Mouse (Mus musculus): ENCODE data around the gene Svs1.
"Not testable (repeated sequence)": the region's sequence is repeated elsewhere in the genome, so short reads cannot be mapped to it uniquely, and the experiment has no call there.

The Svs1 gene

GRCm38 (mm10) chr6:48986444-48986990 is at the start of gene Svs1:
Gene Svs1 (plus strand): TSS chr6:48986861.
- in situ Hi-C loops (cut with MseI, MboI), result no loop called here

DNA sequence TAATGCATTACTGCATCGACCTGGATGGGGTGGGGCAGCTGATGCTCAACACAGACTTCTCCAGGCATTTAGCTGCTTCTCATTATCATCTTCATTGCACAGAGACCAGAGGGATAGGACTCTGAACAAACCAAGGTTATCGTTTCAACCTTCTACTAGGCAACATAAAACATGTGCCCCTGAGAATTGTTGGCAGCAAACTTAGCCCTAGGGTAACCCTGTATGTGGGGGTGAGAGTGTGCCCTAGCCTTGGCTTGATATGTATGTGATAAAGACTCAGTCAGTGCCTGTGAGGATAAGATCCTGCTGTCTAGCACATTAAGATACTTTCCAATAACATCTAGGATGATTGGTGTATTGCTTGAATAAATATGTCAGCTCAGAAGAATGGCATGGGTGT is 37.1 kb upstream of the Svs1 start:
- in situ Hi-C loops (cut with MseI, MboI), result no loop called here

DNA sequence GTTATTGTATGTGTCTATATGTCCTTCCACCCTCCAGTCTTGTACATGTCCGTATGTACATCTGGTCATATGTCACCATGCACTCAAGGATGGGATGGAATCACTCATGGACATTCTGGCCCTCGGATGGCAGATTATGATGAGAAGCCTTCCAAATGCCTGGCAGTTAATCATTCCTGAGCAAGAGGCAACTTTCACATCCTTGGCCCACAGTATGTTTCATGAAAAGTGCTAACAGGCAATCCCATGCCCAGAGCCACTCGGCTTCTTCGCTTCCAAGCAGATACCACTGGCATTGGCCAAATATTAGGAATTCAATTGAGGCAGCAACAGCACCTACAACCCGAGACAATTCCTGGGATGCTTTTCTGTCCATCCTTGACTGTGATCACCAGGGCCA is 36.0 kb upstream of the Svs1 start:
- in situ Hi-C loops (cut with MseI, MboI), result loop anchor here in 1 of 2 experiments (10.0 kb wide), 1 partner anchor 96 kb away; no protein-coding TSS in a partner anchor

DNA sequence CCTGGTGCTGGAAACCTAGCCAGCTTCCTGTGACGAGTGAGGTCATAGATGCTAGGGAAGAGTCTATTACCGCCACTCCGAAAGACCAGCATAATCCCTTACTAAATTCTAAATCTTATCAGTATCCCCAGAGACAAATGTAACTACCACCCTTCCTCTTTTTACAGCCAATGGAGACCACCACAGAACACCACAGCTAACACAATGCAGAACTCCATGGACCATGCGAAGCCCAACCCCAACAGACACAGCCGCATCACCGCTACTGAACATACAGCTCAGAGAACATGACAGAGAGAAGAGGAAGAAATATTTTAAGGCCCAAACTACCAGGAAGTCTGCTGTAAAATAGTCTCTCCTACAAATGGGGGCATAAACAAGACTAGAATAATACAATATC is 35.0 kb upstream of the Svs1 start:
- in situ Hi-C loops (cut with MseI, MboI), result loop anchor here in 1 of 2 experiments (10.0 kb wide), 1 partner anchor 97 kb away; no protein-coding TSS in a partner anchor

GRCm38 (mm10) chr6:48953220-48953619 is 33.4 kb upstream of the Svs1 start:
- in situ Hi-C loops (cut with MseI, MboI), result loop anchor here in 1 of 2 experiments (10.0 kb wide), 1 partner anchor 98 kb away; no protein-coding TSS in a partner anchor

DNA sequence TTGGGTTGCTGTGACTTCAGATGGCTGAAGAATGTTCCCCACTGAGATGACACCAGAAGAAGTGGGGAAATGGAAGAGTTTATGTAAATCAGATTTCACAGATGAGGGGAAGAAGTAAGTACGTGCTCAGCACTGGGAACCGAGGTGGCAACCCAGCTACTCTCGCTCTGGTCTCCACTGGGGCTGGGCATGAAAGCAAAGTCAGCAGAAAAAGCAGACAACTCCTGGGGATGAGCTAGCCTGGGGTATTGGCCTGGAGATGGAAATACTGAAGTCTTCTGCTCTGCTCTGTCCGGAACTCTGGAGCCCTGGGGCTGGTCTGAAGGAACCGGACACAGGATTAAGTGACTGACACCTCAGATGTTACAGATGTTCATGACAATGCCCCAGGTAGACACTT is 32.5 kb upstream of the Svs1 start:
- in situ Hi-C loops (cut with MseI, MboI), result loop anchor here in 1 of 2 experiments (10.0 kb wide), 1 partner anchor 99 kb away; no protein-coding TSS in a partner anchor

DNA sequence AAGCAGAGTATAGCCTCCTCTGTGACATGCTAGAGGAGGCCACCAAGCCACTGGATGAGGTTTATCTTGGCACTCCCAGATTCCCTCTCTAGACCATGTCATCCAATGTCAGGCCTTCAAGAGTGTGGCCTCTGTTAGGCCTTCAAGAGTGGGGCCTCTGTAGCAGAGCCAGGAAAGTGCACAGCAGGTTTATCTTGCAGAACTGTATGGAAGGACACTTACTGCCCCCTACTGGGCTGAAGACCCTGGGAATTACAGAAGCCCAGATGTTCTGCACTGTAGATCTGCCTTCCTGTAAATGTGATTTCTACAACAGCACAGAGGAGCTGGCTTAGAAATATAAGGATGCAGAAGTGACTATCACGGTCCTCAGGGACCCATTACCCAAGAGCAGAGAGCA is 31.7 kb upstream of the Svs1 start:
- in situ Hi-C loops (cut with MseI, MboI), result loop anchor here (5.0 to 10.0 kb wide), 2 partner anchors 98 to 100 kb away; no protein-coding TSS in a partner anchor

- in situ Hi-C loops (cut with MseI, MboI), result loop anchor here (5.0 to 10.0 kb wide), 2 partner anchors 99 to 102 kb away; no protein-coding TSS in a partner anchor
These were observed 29.9 kb upstream of the Svs1 start for GRCm38 (mm10) chr6:48956785-48957184.

DNA sequence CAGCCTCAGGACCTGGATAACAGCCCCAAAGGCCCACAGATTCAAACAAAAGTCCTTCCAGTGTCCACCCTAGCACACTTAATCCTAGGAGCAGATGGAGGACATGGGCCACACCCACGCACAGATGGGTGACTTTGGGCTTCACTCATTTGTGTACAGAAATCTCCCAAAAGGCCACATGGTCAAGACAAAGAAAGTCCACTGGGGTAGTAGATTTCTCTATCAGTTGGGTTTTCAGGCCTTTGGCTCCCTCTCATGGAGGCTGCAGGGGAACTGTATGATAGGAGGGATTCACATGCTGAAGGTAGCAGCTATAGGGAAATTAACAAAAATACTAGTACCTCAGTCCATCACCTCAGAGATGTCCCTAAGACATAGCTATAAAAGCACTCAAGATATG is 28.6 kb upstream of the Svs1 start:
- in situ Hi-C loops (cut with MseI, MboI), result loop anchor here (5.0 to 10.0 kb wide), 2 partner anchors 101 to 103 kb away; no protein-coding TSS in a partner anchor

DNA sequence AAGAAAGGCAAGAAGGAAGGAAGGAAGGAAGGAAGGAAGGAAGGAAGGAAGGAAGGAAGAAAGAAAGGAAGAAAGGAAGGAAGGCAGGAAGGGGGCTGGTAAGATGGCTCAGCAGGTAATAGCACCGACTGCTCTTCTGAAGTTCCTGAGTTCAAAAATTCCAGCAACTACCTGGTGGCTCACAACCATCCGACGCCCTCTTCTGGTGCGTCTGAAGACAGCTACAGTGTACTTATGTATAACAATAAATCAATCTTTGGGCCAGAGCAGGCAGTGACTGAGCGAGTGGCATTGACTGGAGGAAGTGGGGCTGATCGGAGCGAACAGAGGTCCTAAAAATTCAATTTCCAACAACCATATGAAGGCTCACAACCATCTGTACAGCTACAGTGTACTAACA is 27.5 kb upstream of the Svs1 start:
- in situ Hi-C loops (cut with MseI, MboI), result loop anchor here (5.0 to 10.0 kb wide), 2 partner anchors 102 to 104 kb away; no protein-coding TSS in a partner anchor

DNA sequence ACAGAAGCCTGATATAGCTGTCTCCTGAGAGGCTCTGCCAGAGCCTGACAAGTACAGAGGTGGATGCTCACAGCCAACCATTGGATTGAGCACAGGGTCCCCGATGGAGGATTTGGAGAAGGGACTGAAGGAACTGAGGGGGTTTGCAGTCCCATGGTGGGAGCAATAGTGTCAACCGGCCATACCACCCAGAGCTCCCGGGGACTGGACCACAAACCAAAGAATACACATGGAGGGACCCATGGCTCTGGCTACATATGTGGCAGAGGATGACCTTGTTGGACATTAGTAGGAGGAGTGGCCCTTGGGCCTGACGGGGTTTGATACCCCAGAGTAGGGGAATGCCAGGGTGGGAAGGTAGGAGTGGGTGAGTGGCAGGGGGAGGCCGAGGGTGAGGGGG is 20.0 kb upstream of the Svs1 start:
- in situ Hi-C loops (cut with MseI, MboI), result not testable (repeated sequence)

DNA sequence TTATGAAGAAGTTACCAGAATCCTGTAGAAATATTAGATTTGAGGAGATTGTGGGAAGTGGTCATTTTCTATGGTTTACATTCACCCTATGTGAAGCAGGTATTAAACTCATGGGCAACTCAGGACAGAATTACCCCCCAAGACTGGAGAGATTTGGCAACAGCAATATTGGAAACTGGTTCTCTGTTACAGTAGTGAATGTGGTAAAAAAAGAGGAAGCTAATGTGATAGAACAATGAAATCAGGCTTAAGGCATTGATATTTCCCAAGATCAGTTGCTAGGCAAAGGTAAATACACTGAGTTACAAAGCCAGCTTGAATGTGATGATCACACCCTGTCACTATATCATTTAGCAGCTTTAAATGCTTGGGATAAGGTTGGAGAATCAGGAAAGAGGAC is 18.8 kb upstream of the Svs1 start:
- in situ Hi-C loops (cut with MseI, MboI), result no loop called here

DNA sequence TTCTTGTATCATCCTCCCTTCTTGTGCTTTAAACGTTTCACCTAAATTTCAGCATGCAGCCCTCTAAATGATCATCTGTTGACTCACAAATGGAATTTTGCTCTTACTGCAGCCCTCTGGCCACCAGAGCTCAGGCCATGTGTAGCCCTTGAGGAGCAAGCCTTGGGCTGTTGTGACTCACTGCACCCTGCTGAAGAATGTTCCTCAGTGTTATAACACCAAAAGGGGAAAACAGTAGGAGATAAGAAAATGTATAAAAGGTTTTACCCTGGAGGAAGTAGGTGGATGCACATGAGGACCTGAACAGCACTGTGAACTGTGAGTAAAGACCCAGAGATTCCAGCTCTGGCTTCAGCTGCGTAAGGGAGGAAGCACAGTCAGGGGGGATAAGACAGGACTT is 12.0 kb upstream of the Svs1 start, which contains the start of gene Doxl2:
TSS of gene Doxl2 (plus strand) at position 301 of the 400 bp plus-strand sequence.
- in situ Hi-C loops (cut with MseI, MboI), result no loop called here

- in situ Hi-C loops (cut with MseI, MboI), result no loop called here
These were observed 7.0 kb upstream of the Svs1 start for GRCm38 (mm10) chr6:48979616-48980015.

DNA sequence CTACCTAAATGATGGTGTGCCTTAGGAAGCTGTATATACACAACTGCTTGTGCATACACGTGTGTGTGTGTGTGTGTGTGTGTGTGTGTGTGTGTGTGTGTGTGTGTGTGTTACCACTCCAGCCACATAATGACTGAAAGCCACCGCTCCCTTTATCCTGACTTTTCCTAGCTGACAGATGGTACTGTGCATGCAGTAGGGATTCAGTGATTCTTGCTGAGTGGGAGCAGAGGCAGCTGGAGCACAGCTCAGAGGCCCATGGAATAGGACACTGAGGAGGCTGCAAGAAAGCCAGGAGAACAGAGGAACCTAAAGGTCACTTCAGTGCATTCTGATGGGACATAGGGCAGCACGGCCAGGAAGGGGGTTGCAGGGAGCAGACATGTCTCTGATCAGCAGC is 4.4 kb upstream of the Svs1 start:
- in situ Hi-C loops (cut with MseI, MboI), result no loop called here

DNA sequence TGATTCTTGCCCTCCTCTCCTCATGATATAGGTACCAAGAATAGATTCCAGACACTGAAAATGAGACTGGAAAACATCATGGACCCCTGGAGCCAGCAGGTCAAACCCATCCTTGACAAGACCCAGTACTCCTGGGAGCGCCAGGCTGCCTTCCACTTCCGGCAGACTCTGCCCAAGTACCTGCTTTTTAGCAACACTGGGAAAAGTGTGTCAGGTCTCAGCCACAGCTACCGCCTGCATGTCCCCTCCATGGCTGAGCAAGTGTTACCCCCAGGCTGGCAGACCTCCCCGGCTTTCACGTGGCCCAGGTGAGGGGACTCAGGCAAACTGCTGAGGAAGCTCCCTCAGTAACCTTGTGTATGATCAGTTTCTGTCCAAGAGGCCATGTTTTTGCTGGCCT is 3.3 kb downstream of the Svs1 start:
- in situ Hi-C loops (cut with MseI, MboI), result no loop called here

DNA sequence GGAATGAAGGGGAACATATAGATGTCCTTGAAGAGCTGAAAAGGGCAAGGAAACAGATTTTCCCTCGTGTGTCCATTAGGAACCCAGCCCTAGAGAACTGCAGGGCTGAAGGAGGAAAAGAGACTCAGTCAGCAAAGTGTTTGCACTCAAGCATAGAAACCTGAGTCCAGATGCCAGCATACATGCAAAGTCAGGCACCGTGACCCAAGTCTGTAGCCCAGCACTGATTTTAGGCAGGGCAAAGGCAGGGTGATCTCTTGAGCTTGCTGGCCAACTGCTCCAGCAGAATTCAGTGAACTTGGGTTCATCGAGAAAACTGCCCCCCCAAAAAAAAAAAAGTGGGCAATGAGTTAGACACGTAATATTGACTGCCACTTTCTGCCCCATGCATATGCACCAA is 5.3 kb downstream of the Svs1 start:
- in situ Hi-C loops (cut with MseI, MboI), result no loop called here

GRCm38 (mm10) chr6:48998186-48998585 is 11.5 kb downstream of the Svs1 start:
- in situ Hi-C loops (cut with MseI, MboI), result no loop called here

- in situ Hi-C loops (cut with MseI, MboI), result no loop called here
These were observed 12.1 kb downstream of the Svs1 start for GRCm38 (mm10) chr6:48998796-48999195.

GRCm38 (mm10) chr6:49003381-49003780 is 16.7 kb downstream of the Svs1 start:
- in situ Hi-C loops (cut with MseI, MboI), result no loop called here

DNA sequence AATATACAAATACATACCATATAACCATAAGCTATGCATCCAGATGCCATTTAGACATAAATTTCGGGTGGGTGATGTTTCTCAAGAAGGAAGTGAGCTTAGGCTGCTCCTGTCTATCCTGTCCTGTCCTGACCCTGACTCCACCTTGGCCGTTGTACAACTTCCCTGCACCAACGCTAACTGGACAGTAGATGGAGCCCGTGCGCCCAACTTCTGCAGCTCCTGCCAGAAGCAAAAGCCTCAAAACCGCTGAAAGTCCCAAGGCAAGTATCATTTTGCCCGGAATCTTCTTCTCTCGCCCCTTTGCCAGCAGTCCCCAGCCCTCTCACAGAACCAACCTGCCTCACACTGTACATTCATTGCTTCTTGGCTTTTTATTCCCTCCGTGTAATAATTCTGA is 21.3 kb downstream of the Svs1 start:
- in situ Hi-C loops (cut with MseI, MboI), result no loop called here

DNA sequence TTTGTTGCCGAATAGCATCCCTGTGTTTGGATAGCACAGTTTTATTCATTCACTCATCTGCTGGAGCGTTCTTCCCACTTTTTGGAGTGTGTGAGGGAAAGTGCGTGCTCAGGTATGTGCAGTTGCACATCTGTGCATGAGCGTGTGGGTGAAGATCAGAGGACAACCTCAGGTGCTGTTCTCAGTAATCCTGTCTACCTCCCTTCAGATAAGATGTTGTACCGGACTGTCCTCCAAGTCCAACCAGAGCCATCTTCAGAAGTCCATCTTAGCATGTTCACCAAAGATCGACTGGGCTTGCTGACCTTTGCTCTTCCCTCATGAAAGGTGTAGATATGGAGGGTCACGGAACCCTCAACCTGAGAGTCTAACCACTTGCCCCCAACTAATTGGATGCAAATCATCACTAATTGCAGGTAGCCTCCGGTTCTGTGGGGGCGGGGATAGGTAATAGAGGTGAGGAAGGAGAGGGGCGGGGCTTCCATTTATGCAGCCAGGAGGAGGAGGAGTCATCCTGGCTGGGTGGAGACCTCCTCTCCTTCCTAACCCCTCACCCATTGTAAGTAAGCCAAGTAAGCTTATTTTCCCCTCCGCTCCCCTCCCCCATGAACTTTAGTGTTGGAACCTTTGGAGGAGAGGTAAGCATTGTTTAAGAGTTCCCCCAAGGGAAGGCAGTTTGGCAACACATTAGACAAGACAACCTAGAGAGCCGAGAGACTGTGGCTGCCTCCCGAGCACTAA is 21.9 kb downstream of the Svs1 start:
- in situ Hi-C loops (cut with MseI, MboI), result no loop called here

DNA sequence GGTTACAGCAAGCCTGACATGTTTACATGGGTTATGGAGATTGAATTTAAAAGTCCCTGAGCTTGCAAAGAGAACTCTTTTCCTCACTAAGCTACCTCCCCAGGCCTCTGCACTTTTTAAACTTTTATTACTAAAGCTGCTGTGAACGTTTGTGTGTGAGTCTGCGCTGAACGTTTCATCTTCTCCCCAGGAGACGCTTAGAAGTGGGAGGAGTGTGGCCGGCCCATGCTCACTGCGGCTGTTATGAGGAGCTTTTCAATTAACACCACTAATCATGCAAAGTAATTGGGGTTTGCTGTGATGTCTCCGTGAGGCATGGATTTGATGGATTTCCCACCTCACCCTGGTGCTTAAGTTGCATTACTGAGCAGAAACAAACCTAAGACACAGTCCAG is 22.5 kb downstream of the Svs1 start:
- in situ Hi-C loops (cut with MseI, MboI), result no loop called here
